Mouse (Mus musculus): ENCODE measurements around the gene Arvcf. TPM values are rescaled to one million over a fixed set of nuclear protein-coding genes. Genes with fewer than 3 reads are reported as not detected.

Gene Arvcf
- polyA plus RNA-seq, 1 experiment = 2.6 TPM

- no peak overlapping the region for H3K4me3 ChIP-seq (replicated peaks)
- peaks cover 9% of the 10 kb centered on the region; the same call in 1 of the 2 replicates for H3K9me3 ChIP-seq
- H3K36me3 ChIP-seq (replicated peaks; ENCODE audit: low read length) = peaks cover 91% of the 10 kb centered on the region
- no peak for TF ChIP-seq FLI1 (IDR thresholded peaks at IDR 0.05; ENCODE audit: low read length)
- no peak for TF ChIP-seq GATA1 (IDR thresholded peaks at IDR 0.05; ENCODE audit: borderline replicate concordance, low read length)
- peaks cover 52% of the 10 kb centered on the region for H3K4me1 ChIP-seq
- no peaks in the 10 kb centered on the region for H3K27me3 ChIP-seq (replicated peaks)
These were observed 12.0 kb upstream of the Arvcf start for GRCm38 (mm10) chr16:18335981-18336380.

- H3K9me3 ChIP-seq = peaks cover 9% of the 10 kb centered on the region; the same call in 1 of the 2 replicates
- H3K27me3 ChIP-seq (replicated peaks) = no peaks in the 10 kb centered on the region
- no peak overlapping the region for H3K4me3 ChIP-seq (replicated peaks)
- TF ChIP-seq GATA1 (IDR thresholded peaks at IDR 0.05; ENCODE audit: borderline replicate concordance, low read length) (no peak), FLI1 (IDR thresholded peaks at IDR 0.05; ENCODE audit: low read length) (no peak)
- H3K4me1 ChIP-seq = peaks cover 61% of the 10 kb centered on the region
- peaks cover 86% of the 10 kb centered on the region for H3K36me3 ChIP-seq (replicated peaks; ENCODE audit: low read length)
These were observed 10.7 kb upstream of the Arvcf start for GRCm38 (mm10) chr16:18337261-18337660.

GRCm38 (mm10) chr16:18339866-18340265 lies 8.1 kb upstream of the Arvcf start:
- H3K27me3 ChIP-seq (replicated peaks) = no peaks in the 10 kb centered on the region
- H3K36me3 ChIP-seq (replicated peaks; ENCODE audit: low read length) = peaks cover 61% of the 10 kb centered on the region
- H3K9me3 ChIP-seq = peaks cover 5% of the 10 kb centered on the region; the same call in 1 of the 2 replicates
- H3K4me1 ChIP-seq = peaks cover 68% of the 10 kb centered on the region
- TF ChIP-seq GATA1 (IDR thresholded peaks at IDR 0.05; ENCODE audit: borderline replicate concordance, low read length) (no peak), FLI1 (IDR thresholded peaks at IDR 0.05; ENCODE audit: low read length) (no peak)
- peak overlapping the region; percentile 38 for H3K4me3 ChIP-seq (replicated peaks)

- Histone ChIP-seq H3K9me3 (no peaks in the 10 kb centered on the region), H3K36me3 (replicated peaks; ENCODE audit: low read length) (peaks cover 44% of the 10 kb centered on the region), H3K4me1 (peaks cover 78% of the 10 kb centered on the region), H3K4me3 (replicated peaks) (peak overlapping the region; percentile 60), H3K27me3 (replicated peaks) (peaks cover 5% of the 10 kb centered on the region)
- TF ChIP-seq FLI1 (IDR thresholded peaks at IDR 0.05; ENCODE audit: low read length) (no peak), GATA1 (IDR thresholded peaks at IDR 0.05; ENCODE audit: borderline replicate concordance, low read length) (no peak)
These were observed 6.4 kb upstream of the Arvcf start for GRCm38 (mm10) chr16:18341605-18342004.

GRCm38 (mm10) chr16:18342076-18342475 lies 5.9 kb upstream of the Arvcf start:
- H3K9me3 ChIP-seq = no peaks in the 10 kb centered on the region
- peaks cover 78% of the 10 kb centered on the region for H3K4me1 ChIP-seq
- H3K4me3 ChIP-seq (replicated peaks) = no peak overlapping the region
- peaks cover 40% of the 10 kb centered on the region for H3K36me3 ChIP-seq (replicated peaks; ENCODE audit: low read length)
- no peak for TF ChIP-seq GATA1 (IDR thresholded peaks at IDR 0.05; ENCODE audit: borderline replicate concordance, low read length)
- TF ChIP-seq FLI1 (IDR thresholded peaks at IDR 0.05; ENCODE audit: low read length) = no peak
- peaks cover 10% of the 10 kb centered on the region for H3K27me3 ChIP-seq (replicated peaks)

- no peaks in the 10 kb centered on the region for H3K9me3 ChIP-seq
- peaks cover 18% of the 10 kb centered on the region for H3K27me3 ChIP-seq (replicated peaks)
- no peak for TF ChIP-seq FLI1 (IDR thresholded peaks at IDR 0.05; ENCODE audit: low read length)
- H3K4me1 ChIP-seq = peaks cover 75% of the 10 kb centered on the region
- H3K36me3 ChIP-seq (replicated peaks; ENCODE audit: low read length) = peaks cover 33% of the 10 kb centered on the region
- H3K4me3 ChIP-seq (replicated peaks) = peak overlapping the region; percentile 96
These were observed 5.1 kb upstream of the Arvcf start for GRCm38 (mm10) chr16:18342650-18343570.

- Histone ChIP-seq H3K4me3 (replicated peaks) (peak overlapping the region; percentile 96), H3K4me1 (peaks cover 80% of the 10 kb centered on the region), H3K36me3 (replicated peaks; ENCODE audit: low read length) (peaks cover 25% of the 10 kb centered on the region), H3K9me3 (no peaks in the 10 kb centered on the region), H3K27me3 (replicated peaks) (peaks cover 27% of the 10 kb centered on the region)
- no peak for TF ChIP-seq GATA1 (IDR thresholded peaks at IDR 0.05; ENCODE audit: borderline replicate concordance, low read length)
- no peak for TF ChIP-seq FLI1 (IDR thresholded peaks at IDR 0.05; ENCODE audit: low read length)
These were observed 4.2 kb upstream of the Arvcf start for GRCm38 (mm10) chr16:18343778-18344177.

GRCm38 (mm10) chr16:18345243-18345642 lies 2.7 kb upstream of the Arvcf start:
- Histone ChIP-seq H3K36me3 (replicated peaks; ENCODE audit: low read length) (peaks cover 11% of the 10 kb centered on the region), H3K4me3 (replicated peaks) (peak overlapping the region; percentile 38), H3K9me3 (no peaks in the 10 kb centered on the region), H3K4me1 (peaks cover 75% of the 10 kb centered on the region), H3K27me3 (replicated peaks) (peaks cover 41% of the 10 kb centered on the region)
- no peak for TF ChIP-seq FLI1 (IDR thresholded peaks at IDR 0.05; ENCODE audit: low read length)
- no peak for TF ChIP-seq GATA1 (IDR thresholded peaks at IDR 0.05; ENCODE audit: borderline replicate concordance, low read length)

- TF ChIP-seq GATA1 (IDR thresholded peaks at IDR 0.05; ENCODE audit: borderline replicate concordance, low read length) (no peak), FLI1 (IDR thresholded peaks at IDR 0.05; ENCODE audit: low read length) (no peak)
- peaks cover 70% of the 10 kb centered on the region for H3K4me1 ChIP-seq
- no peaks in the 10 kb centered on the region for H3K36me3 ChIP-seq (replicated peaks; ENCODE audit: low read length)
- H3K27me3 ChIP-seq (replicated peaks) = peaks cover 75% of the 10 kb centered on the region
- H3K4me3 ChIP-seq (replicated peaks) = peak overlapping the region; percentile 89
- no peaks in the 10 kb centered on the region for H3K9me3 ChIP-seq
These were observed 706 bp downstream of the Arvcf start for GRCm38 (mm10) chr16:18348601-18349175.

- H3K4me1 ChIP-seq = peaks cover 60% of the 10 kb centered on the region
These were observed 1.9 kb downstream of the Arvcf start for GRCm38 (mm10) chr16:18349761-18350325.

More at GRCm38 (mm10) chr16:18349761-18350325, 1.9 kb downstream of the Arvcf start:
- TF ChIP-seq FLI1 (IDR thresholded peaks at IDR 0.05; ENCODE audit: low read length) (no peak), GATA1 (IDR thresholded peaks at IDR 0.05; ENCODE audit: borderline replicate concordance, low read length) (no peak)
- Histone ChIP-seq H3K9me3 (no peaks in the 10 kb centered on the region), H3K27me3 (replicated peaks) (peaks cover 84% of the 10 kb centered on the region), H3K36me3 (replicated peaks; ENCODE audit: low read length) (no peaks in the 10 kb centered on the region), H3K4me3 (replicated peaks) (no peak overlapping the region)
